Mouse (Mus musculus): ENCODE data around the gene Wdr1. TPM values are rescaled to one million over a fixed set of nuclear protein-coding genes. Genes with fewer than 3 reads are reported as not detected.

Gene Wdr1
- total and polyA plus RNA-seq, 3 experiments: 107 to 153 (median 121) TPM

- TF ChIP-seq GATA1 (IDR thresholded peaks at IDR 0.05; ENCODE audit: borderline replicate concordance, low read length): no peak
- no peak for TF ChIP-seq GATA2 (IDR thresholded peaks at IDR 0.05; ENCODE audit: borderline replicate concordance, low read depth, low read length)
- no peak for TF ChIP-seq POLR2AphosphoS5 (IDR thresholded peaks at IDR 0.05; ENCODE audit: insufficient replicate concordance, low read depth, low read length)
- TF ChIP-seq CTCF (IDR thresholded peaks at IDR 0.05; ENCODE audit: low read depth, low read length): no peak
- no peak for TF ChIP-seq TAL1 (conservative IDR thresholded peaks at IDR 0.05; ENCODE audit: low read depth, low read length)
- no peak for ATAC-seq (ENCODE audit: extremely low read depth, insufficient number of reproducible peaks, low FRiP score, poor library complexity, severe bottlenecking)
- Histone ChIP-seq H3K9me3 (replicated peaks) (no peaks in the 10 kb centered on the region), H3K36me3 (replicated peaks) (peaks cover 100% of the 10 kb centered on the region), H3K4me3 (ENCODE audit: low read depth, low read length) (no peak overlapping the region), H3K27me3 (ENCODE audit: insufficient read depth, low read length) (no peaks in the 10 kb centered on the region), H3K4me1 (ENCODE audit: insufficient read depth, low read depth, low read length) (peaks cover 9% of the 10 kb centered on the region; the same call in 1 of the 2 replicates)
- no peak for DNase-seq (ENCODE audit: low spot score)
Measured at GRCm38 (mm10) chr5:38550221-38550768, 12.7 kb downstream of the Wdr1 start.

GRCm38 (mm10) chr5:38549461-38549909 lies 13.5 kb downstream of the Wdr1 start:
- Histone ChIP-seq H3K9me3 (replicated peaks) (no peaks in the 10 kb centered on the region), H3K36me3 (replicated peaks) (peaks cover 100% of the 10 kb centered on the region), H3K4me3 (ENCODE audit: low read depth, low read length) (no peak overlapping the region), H3K4me1 (ENCODE audit: insufficient read depth, low read depth, low read length) (peaks cover 4% of the 10 kb centered on the region), H3K27me3 (ENCODE audit: insufficient read depth, low read length) (no peaks in the 10 kb centered on the region)
- DNase-seq (ENCODE audit: low spot score): no peak
- no peak for TF ChIP-seq GATA1 (IDR thresholded peaks at IDR 0.05; ENCODE audit: borderline replicate concordance, low read length)
- TF ChIP-seq TAL1 (conservative IDR thresholded peaks at IDR 0.05; ENCODE audit: low read depth, low read length): no peak
- no peak for TF ChIP-seq POLR2AphosphoS5 (IDR thresholded peaks at IDR 0.05; ENCODE audit: insufficient replicate concordance, low read depth, low read length)
- TF ChIP-seq CTCF (IDR thresholded peaks at IDR 0.05; ENCODE audit: low read depth, low read length): no peak
- TF ChIP-seq GATA2 (IDR thresholded peaks at IDR 0.05; ENCODE audit: borderline replicate concordance, low read depth, low read length): no peak
- ATAC-seq (ENCODE audit: extremely low read depth, insufficient number of reproducible peaks, low FRiP score, poor library complexity, severe bottlenecking): no peak

GRCm38 (mm10) chr5:38547375-38547774 lies 15.6 kb downstream of the Wdr1 start:
- TF ChIP-seq TAL1 (conservative IDR thresholded peaks at IDR 0.05; ENCODE audit: low read depth, low read length): no peak
- no peak for TF ChIP-seq GATA1 (IDR thresholded peaks at IDR 0.05; ENCODE audit: borderline replicate concordance, low read length)
- no peak for TF ChIP-seq CTCF (IDR thresholded peaks at IDR 0.05; ENCODE audit: low read depth, low read length)
- TF ChIP-seq GATA2 (IDR thresholded peaks at IDR 0.05; ENCODE audit: borderline replicate concordance, low read depth, low read length): no peak
- no peak for TF ChIP-seq POLR2AphosphoS5 (IDR thresholded peaks at IDR 0.05; ENCODE audit: insufficient replicate concordance, low read depth, low read length)
- no peaks in the 10 kb centered on the region for H3K27me3 ChIP-seq (ENCODE audit: insufficient read depth, low read length)
- H3K4me1 ChIP-seq (ENCODE audit: insufficient read depth, low read depth, low read length): peaks cover 2% of the 10 kb centered on the region; the same call in 1 of the 2 replicates
- DNase-seq (ENCODE audit: low spot score) (no peak), ATAC-seq (ENCODE audit: extremely low read depth, insufficient number of reproducible peaks, low FRiP score, poor library complexity, severe bottlenecking) (no peak)
- H3K36me3 ChIP-seq (replicated peaks): peaks cover 100% of the 10 kb centered on the region
- H3K4me3 ChIP-seq (ENCODE audit: low read depth, low read length): no peak overlapping the region
- no peaks in the 10 kb centered on the region for H3K9me3 ChIP-seq (replicated peaks)

GRCm38 (mm10) chr5:38544423-38545415 lies 18.3 kb downstream of the Wdr1 start:
- H3K4me1 ChIP-seq (ENCODE audit: insufficient read depth, low read depth, low read length): peaks cover 2% of the 10 kb centered on the region; the same call in 1 of the 2 replicates
- peaks cover 100% of the 10 kb centered on the region for H3K36me3 ChIP-seq (replicated peaks)
- TF ChIP-seq GATA1 (IDR thresholded peaks at IDR 0.05; ENCODE audit: borderline replicate concordance, low read length) (no peak), TAL1 (conservative IDR thresholded peaks at IDR 0.05; ENCODE audit: low read depth, low read length) (no peak)
- ATAC-seq (ENCODE audit: extremely low read depth, insufficient number of reproducible peaks, low FRiP score, poor library complexity, severe bottlenecking): no peak
- H3K9me3 ChIP-seq (replicated peaks): no peaks in the 10 kb centered on the region
- H3K27me3 ChIP-seq (ENCODE audit: insufficient read depth, low read length): no peaks in the 10 kb centered on the region
- H3K4me3 ChIP-seq (ENCODE audit: low read depth, low read length): no peak overlapping the region
- DNase-seq (ENCODE audit: low spot score): no peak

GRCm38 (mm10) chr5:38543496-38544217 lies 19.4 kb downstream of the Wdr1 start:
- no peaks in the 10 kb centered on the region for H3K27me3 ChIP-seq (ENCODE audit: insufficient read depth, low read length)
- H3K9me3 ChIP-seq (replicated peaks): no peaks in the 10 kb centered on the region
- ATAC-seq (ENCODE audit: extremely low read depth, insufficient number of reproducible peaks, low FRiP score, poor library complexity, severe bottlenecking) (no peak), DNase-seq (ENCODE audit: low spot score) (no peak)
- H3K4me1 ChIP-seq (ENCODE audit: insufficient read depth, low read depth, low read length): peaks cover 2% of the 10 kb centered on the region; the same call in 1 of the 2 replicates
- no peak overlapping the region for H3K4me3 ChIP-seq (ENCODE audit: low read depth, low read length)
- TF ChIP-seq TAL1 (conservative IDR thresholded peaks at IDR 0.05; ENCODE audit: low read depth, low read length): no peak
- TF ChIP-seq GATA2 (IDR thresholded peaks at IDR 0.05; ENCODE audit: borderline replicate concordance, low read depth, low read length): no peak
- TF ChIP-seq CTCF (IDR thresholded peaks at IDR 0.05; ENCODE audit: low read depth, low read length): no peak
- peaks cover 100% of the 10 kb centered on the region for H3K36me3 ChIP-seq (replicated peaks)

GRCm38 (mm10) chr5:38541728-38542127 lies 21.3 kb downstream of the Wdr1 start:
- DNase-seq (ENCODE audit: low spot score) (no peak), ATAC-seq (ENCODE audit: extremely low read depth, insufficient number of reproducible peaks, low FRiP score, poor library complexity, severe bottlenecking) (no peak)
- H3K4me1 ChIP-seq (ENCODE audit: insufficient read depth, low read depth, low read length): peaks cover 2% of the 10 kb centered on the region; the same call in 1 of the 2 replicates
- H3K9me3 ChIP-seq (replicated peaks): no peaks in the 10 kb centered on the region
- no peaks in the 10 kb centered on the region for H3K27me3 ChIP-seq (ENCODE audit: insufficient read depth, low read length)
- no peak overlapping the region for H3K4me3 ChIP-seq (ENCODE audit: low read depth, low read length)
- H3K36me3 ChIP-seq (replicated peaks): peaks cover 100% of the 10 kb centered on the region
- TF ChIP-seq GATA2 (IDR thresholded peaks at IDR 0.05; ENCODE audit: borderline replicate concordance, low read depth, low read length) (no peak), POLR2AphosphoS5 (IDR thresholded peaks at IDR 0.05; ENCODE audit: insufficient replicate concordance, low read depth, low read length) (no peak), TAL1 (conservative IDR thresholded peaks at IDR 0.05; ENCODE audit: low read depth, low read length) (no peak), GATA1 (IDR thresholded peaks at IDR 0.05; ENCODE audit: borderline replicate concordance, low read length) (no peak), CTCF (IDR thresholded peaks at IDR 0.05; ENCODE audit: low read depth, low read length) (no peak)
